29 mouse cellular contexts compared by ENCODE assay signal in the genomic region with DNA sequence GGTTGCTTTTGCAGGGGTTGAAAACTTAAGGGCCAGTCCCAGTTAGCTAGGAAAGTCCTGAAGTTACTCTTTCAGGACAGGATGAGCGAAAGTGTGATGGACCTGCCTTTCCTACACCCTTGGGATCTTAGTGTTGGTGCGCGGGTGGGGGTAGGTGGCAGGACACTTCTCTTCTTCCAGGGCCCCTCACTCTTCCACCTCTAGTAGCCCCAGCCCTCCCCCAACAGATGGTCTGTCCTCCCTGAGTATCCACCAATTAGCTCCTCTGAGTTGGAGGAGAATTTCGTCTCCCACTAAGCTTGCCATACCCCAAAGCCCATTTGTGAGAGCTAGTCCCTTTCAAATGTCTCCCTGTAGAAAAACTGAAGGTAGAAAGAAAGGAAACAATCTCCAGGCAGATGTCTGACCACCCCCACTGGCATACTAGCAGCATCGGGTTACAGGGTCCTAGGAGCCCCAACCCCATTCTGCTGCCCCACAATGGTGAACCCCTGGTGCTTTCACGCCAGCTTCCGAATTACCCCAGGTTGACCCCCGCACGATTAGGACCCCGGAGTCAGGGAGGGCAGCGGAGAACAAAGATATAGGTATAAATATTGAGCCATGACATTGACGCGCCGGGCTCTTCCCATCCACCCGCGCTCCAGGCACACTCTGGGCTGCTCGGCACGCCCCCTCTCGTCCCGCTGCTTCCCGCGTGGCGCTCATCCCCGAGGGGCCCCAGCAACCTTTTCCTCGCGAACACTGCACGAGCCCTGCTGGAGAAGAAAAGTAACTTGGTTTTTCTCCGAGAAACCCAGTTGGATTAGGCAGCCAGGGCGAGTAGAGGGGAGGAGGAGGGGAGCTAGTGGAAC. TPM values are rescaled to one million over a fixed set of nuclear protein-coding genes. Genes with fewer than 3 reads are reported as not detected.
A peak's percentile ranks its signal among the peaks of the same experiment; 100 is the strongest.
DNase-seq lines count a peak whose midpoint lies in the region; ATAC-seq and TF ChIP-seq lines count a peak whose summit lies in the region.
"Not testable (repeated sequence)": the region's sequence is repeated elsewhere in the genome, so short reads cannot be mapped to it uniquely, and the experiment has no call there.
"Had no signal": no experiment of that assay in that cellular context is flagged by ENCODE, and none has a peak within 500 bp of the region (broad histone marks: within the 10 kb centered on the region; RNA-seq: fewer than 3 reads in every experiment).

No protein-coding gene starts in this region.

- not testable (repeated sequence) for H3K9ac ChIP-seq in forebrain, embryonic 12.5 days; forebrain, postnatal 0 days; hindbrain, embryonic 13.5 days; intestine, embryonic 15.5 days; lung, embryonic 14.5 days; midbrain, embryonic 15.5 days; neural tube, embryonic 13.5 days

- not testable (repeated sequence) for H3K4me3 ChIP-seq in forebrain, embryonic 12.5 days (replicated peaks); forebrain, postnatal 0 days (ENCODE audit: low read depth, low read length); hindbrain, embryonic 13.5 days; intestine, embryonic 15.5 days (replicated peaks); lung, embryonic 14.5 days (ENCODE audit: low read depth, low read length); midbrain, embryonic 15.5 days; neural tube, embryonic 13.5 days

- not testable (repeated sequence) for H3K27me3 ChIP-seq in forebrain, embryonic 12.5 days; forebrain, postnatal 0 days (ENCODE audit: insufficient read depth, low read length); hindbrain, embryonic 13.5 days; intestine, embryonic 15.5 days (replicated peaks); lung, embryonic 14.5 days (ENCODE audit: insufficient read depth, low read length); midbrain, embryonic 15.5 days (replicated peaks); neural tube, embryonic 13.5 days

- not testable (repeated sequence) for H3K9me3 ChIP-seq in forebrain, embryonic 12.5 days; forebrain, postnatal 0 days (ENCODE audit: low read length); hindbrain, embryonic 13.5 days; intestine, embryonic 15.5 days; lung, embryonic 14.5 days (ENCODE audit: low read depth, low read length); midbrain, embryonic 15.5 days; neural tube, embryonic 13.5 days

- peak; percentile 0 for DNase-seq in ZHBTc4 (ENCODE audit: low read depth, low spot score)
- not testable (repeated sequence) for DNase-seq in forebrain, postnatal 0 days; lung, embryonic 14.5 days

- H3K36me3 ChIP-seq in forebrain, embryonic 12.5 days (replicated peaks); forebrain, postnatal 0 days (ENCODE audit: insufficient read depth); hindbrain, embryonic 13.5 days; intestine, embryonic 15.5 days; lung, embryonic 14.5 days (ENCODE audit: insufficient read depth); midbrain, embryonic 15.5 days (replicated peaks); neural tube, embryonic 13.5 days: not testable (repeated sequence)

- peak; percentile 46; the same call in 1 of the 2 replicates for ATAC-seq in forebrain, embryonic 12.5 days (ENCODE audit: low FRiP score)
- peak; percentile 78 for ATAC-seq in forebrain, postnatal 0 days
- peak; percentile 59; the same call in 1 of the 2 replicates for ATAC-seq in hindbrain, embryonic 13.5 days (ENCODE audit: low FRiP score)
- ATAC-seq in intestine, embryonic 15.5 days = peak; percentile 47; the same call in 1 of the 2 replicates
- peak; percentile 17; the same call in 1 of the 2 replicates for ATAC-seq in lung, embryonic 14.5 days (ENCODE audit: insufficient read depth)
- ATAC-seq in midbrain, embryonic 15.5 days (replicated peaks) = peak; percentile 93
- ATAC-seq in neural tube, embryonic 13.5 days (ENCODE audit: low read depth) = peak; percentile 50

- H3K4me2 ChIP-seq in forebrain, embryonic 12.5 days; forebrain, postnatal 0 days (ENCODE audit: low read depth); hindbrain, embryonic 13.5 days; intestine, embryonic 15.5 days (replicated peaks); lung, embryonic 14.5 days; midbrain, embryonic 15.5 days; neural tube, embryonic 13.5 days: not testable (repeated sequence)

- not testable (repeated sequence) for TF ChIP-seq CTCF in forebrain, postnatal 0 days (IDR thresholded peaks at IDR 0.05; ENCODE audit: low read depth); lung, embryonic 14.5 days (IDR thresholded peaks at IDR 0.05; ENCODE audit: low read depth)

- H3K27ac ChIP-seq in forebrain, embryonic 12.5 days; forebrain, postnatal 0 days (ENCODE audit: low read depth, low read length); hindbrain, embryonic 13.5 days; intestine, embryonic 15.5 days; lung, embryonic 14.5 days (ENCODE audit: low read depth); midbrain, embryonic 15.5 days; neural tube, embryonic 13.5 days (replicated peaks): not testable (repeated sequence)

- not testable (repeated sequence) for H3K4me1 ChIP-seq in forebrain, embryonic 12.5 days; forebrain, postnatal 0 days (ENCODE audit: insufficient read depth); hindbrain, embryonic 13.5 days (replicated peaks); intestine, embryonic 15.5 days (replicated peaks); lung, embryonic 14.5 days (ENCODE audit: insufficient read depth); midbrain, embryonic 15.5 days; neural tube, embryonic 13.5 days (replicated peaks)

- WGBS in forebrain, embryonic 12.5 days = 28% methylated on average over 23 of the region's 29 CpGs
- 33% methylated on average over 10 of the region's 29 CpGs for WGBS in forebrain, postnatal 0 days
- 27% methylated on average over 20 of the region's 29 CpGs for WGBS in hindbrain, embryonic 13.5 days
- WGBS in intestine, embryonic 15.5 days = 16% methylated on average over 23 of the region's 29 CpGs
- 23% methylated on average over 17 of the region's 29 CpGs for WGBS in lung, embryonic 14.5 days
- WGBS in midbrain, embryonic 15.5 days = 28% methylated on average over 24 of the region's 29 CpGs
- WGBS in neural tube, embryonic 13.5 days = 17% methylated on average over 25 of the region's 29 CpGs

RNA-seq across cellular contexts. Expression of gene Gm8024, which starts 18.5 kb away (rescaled TPM):
- not detected in 2 replicates for polyA plus RNA-seq in forebrain, embryonic 12.5 days (2016; fragmentation: Nextera tagmentation; extraction: Ambion mirVana)
- not detected in 2 replicates for total RNA-seq in forebrain, postnatal 0 days (2014; rRNA removed)
- polyA plus RNA-seq in forebrain, postnatal 0 days (2015; fragmentation: Nextera tagmentation; extraction: Ambion mirVana) = not detected in 2 replicates
- polyA plus RNA-seq in hindbrain, embryonic 13.5 days (2015; fragmentation: Nextera tagmentation; extraction: Ambion mirVana) = not detected in 2 replicates
- polyA plus RNA-seq in intestine, embryonic 15.5 days (2015; fragmentation: Nextera tagmentation; extraction: Ambion mirVana) = not detected in 2 replicates
- 0.17 TPM in 1 of 2 replicates, not detected in the other for polyA plus RNA-seq in lung, embryonic 14.5 days (2014; fragmentation: Nextera tagmentation; extraction: Ambion mirVana)
- not detected in 2 replicates for polyA plus RNA-seq in midbrain, embryonic 15.5 days (2015; fragmentation: Nextera tagmentation; extraction: Ambion mirVana)
- not detected in 2 replicates for polyA plus RNA-seq in neural tube, embryonic 13.5 days (2015; fragmentation: Nextera tagmentation; extraction: Ambion mirVana)
- total RNA-seq: adrenal gland, postnatal 14 days; G1E; gastrocnemius, postnatal 14 days; granulocyte monocyte progenitor cell, adult 5-6 weeks; heart, postnatal 25 days; layer of hippocampus, adult 18-20 months; layer of hippocampus, postnatal 10 days; left cerebral cortex, adult 18-20 months; left cerebral cortex, postnatal 14 days; megakaryocyte, adult 5-6 weeks had no signal
- polyA plus RNA-seq: embryonic facial prominence, embryonic 13.5 days; erythroblast, embryonic 14.5 days; G1E; heart, embryonic 10.5 days; heart, embryonic 15.5 days; intestine, postnatal 0 days; limb, embryonic 12.5 days; liver, embryonic 11.5 days; liver, embryonic 16.5 days; lung, embryonic 16.5 days; spleen, adult 2 months; stomach, postnatal 0 days had no signal

RNA-seq across cellular contexts. Expression of gene Gm8020, which starts 40.4 kb away (rescaled TPM):
- polyA plus RNA-seq in forebrain, embryonic 12.5 days (2016; fragmentation: Nextera tagmentation; extraction: Ambion mirVana) = not detected in 2 replicates
- total RNA-seq in forebrain, postnatal 0 days (2014; rRNA removed) = not detected in 2 replicates
- polyA plus RNA-seq in forebrain, postnatal 0 days (2015; fragmentation: Nextera tagmentation; extraction: Ambion mirVana) = not detected in 2 replicates
- polyA plus RNA-seq in hindbrain, embryonic 13.5 days (2015; fragmentation: Nextera tagmentation; extraction: Ambion mirVana) = 0.12 TPM in 1 of 2 replicates, not detected in the other
- not detected in 2 replicates for polyA plus RNA-seq in intestine, embryonic 15.5 days (2015; fragmentation: Nextera tagmentation; extraction: Ambion mirVana)
- polyA plus RNA-seq in lung, embryonic 14.5 days (2014; fragmentation: Nextera tagmentation; extraction: Ambion mirVana) = not detected in 2 replicates
- not detected in 2 replicates for polyA plus RNA-seq in midbrain, embryonic 15.5 days (2015; fragmentation: Nextera tagmentation; extraction: Ambion mirVana)
- polyA plus RNA-seq in neural tube, embryonic 13.5 days (2015; fragmentation: Nextera tagmentation; extraction: Ambion mirVana) = not detected in 2 replicates
- total RNA-seq: adrenal gland, postnatal 14 days; gastrocnemius, postnatal 14 days; granulocyte monocyte progenitor cell, adult 5-6 weeks; heart, postnatal 25 days; layer of hippocampus, adult 18-20 months; layer of hippocampus, postnatal 10 days; left cerebral cortex, adult 18-20 months; left cerebral cortex, postnatal 14 days; megakaryocyte, adult 5-6 weeks had no signal
- polyA plus RNA-seq: embryonic facial prominence, embryonic 13.5 days; erythroblast, embryonic 14.5 days; G1E; heart, embryonic 10.5 days; heart, embryonic 15.5 days; intestine, postnatal 0 days; limb, embryonic 12.5 days; liver, embryonic 11.5 days; liver, embryonic 16.5 days; lung, embryonic 16.5 days; spleen, adult 2 months; stomach, postnatal 0 days had no signal

RNA-seq across cellular contexts. Expression of gene Gm17124, which starts 57.1 kb away (rescaled TPM):
- polyA plus RNA-seq in forebrain, embryonic 12.5 days (2016; fragmentation: Nextera tagmentation; extraction: Ambion mirVana) = not detected in 2 replicates
- total RNA-seq in forebrain, postnatal 0 days (2014; rRNA removed) = not detected in 2 replicates
- polyA plus RNA-seq in forebrain, postnatal 0 days (2015; fragmentation: Nextera tagmentation; extraction: Ambion mirVana) = not detected in 2 replicates
- not detected in 2 replicates for polyA plus RNA-seq in hindbrain, embryonic 13.5 days (2015; fragmentation: Nextera tagmentation; extraction: Ambion mirVana)
- polyA plus RNA-seq in intestine, embryonic 15.5 days (2015; fragmentation: Nextera tagmentation; extraction: Ambion mirVana) = not detected in 2 replicates
- polyA plus RNA-seq in lung, embryonic 14.5 days (2014; fragmentation: Nextera tagmentation; extraction: Ambion mirVana) = not detected in 2 replicates
- not detected in 2 replicates for polyA plus RNA-seq in midbrain, embryonic 15.5 days (2015; fragmentation: Nextera tagmentation; extraction: Ambion mirVana)
- not detected in 2 replicates for polyA plus RNA-seq in neural tube, embryonic 13.5 days (2015; fragmentation: Nextera tagmentation; extraction: Ambion mirVana)
- total RNA-seq: adrenal gland, postnatal 14 days; G1E; gastrocnemius, postnatal 14 days; granulocyte monocyte progenitor cell, adult 5-6 weeks; heart, postnatal 25 days; layer of hippocampus, adult 18-20 months; layer of hippocampus, postnatal 10 days; left cerebral cortex, adult 18-20 months; left cerebral cortex, postnatal 14 days; megakaryocyte, adult 5-6 weeks had no signal
- polyA plus RNA-seq: embryonic facial prominence, embryonic 13.5 days; erythroblast, embryonic 14.5 days; G1E; heart, embryonic 10.5 days; heart, embryonic 15.5 days; intestine, postnatal 0 days; limb, embryonic 12.5 days; liver, embryonic 11.5 days; liver, embryonic 16.5 days; lung, embryonic 16.5 days; spleen, adult 2 months; stomach, postnatal 0 days had no signal

Comparison
In these comparisons a context has a peak if more than half of its experiments do, and no peak if none do; other contexts are left out.
1. ATAC-seq: peak in every context shown above with its lines; median percentile 93 in midbrain, embryonic 15.5 days; 78 in forebrain, postnatal 0 days; 59 in hindbrain, embryonic 13.5 days; 50 in neural tube, embryonic 13.5 days; 47 in intestine, embryonic 15.5 days; 46 in forebrain, embryonic 12.5 days; 17 in lung, embryonic 14.5 days.